Mouse (Mus musculus) gastrocnemius, postnatal 25 days (tissue): ENCODE data around the gene Prn. TPM values are rescaled to one million over a fixed set of nuclear protein-coding genes. Genes with fewer than 3 reads are reported as not detected.
A peak's percentile ranks its signal among the peaks of the same experiment; 100 is the strongest.

ENCODE experiments used
- DNase-seq: peaks from one replicate; pipeline ENCODE4 v3.0.0; 2022
- long read RNA-seq, 2 experiments: library from polyadenylated mRNA; stranded (forward); transcript quantifications; one replicate each; pipeline ENCODE4 v2.0.0; 2021
- total RNA-seq, 2 experiments: library from RNA; stranded (reverse); gene quantifications; 1 replicate in 1 of 2; 2 replicates in 1 of 2; pipeline ENCODE4 v1.2.3; 2021

The Prn gene
- total RNA-seq = under 1 TPM in 1 of 2 experiments, not detected in 1; 0.23 TPM
- long read RNA-seq, experiment 1 = 0 reads
- long read RNA-seq, experiment 2 = 0 reads

- peak; percentile 93 for DNase-seq
Observed at GRCm38 (mm10) chr2:131909683-131910572, at the start of gene Prn, which contains the start of gene Prnp. Gene Prn (plus strand): TSS chr2:131909957. Gene Prnp (plus strand): TSS chr2:131909928.

GRCm38 (mm10) chr2:131862617-131863275 lies 47.0 kb upstream of the Prn start:
- no peak for DNase-seq

- DNase-seq = no peak
Observed at GRCm38 (mm10) chr2:131863472-131863871, 46.3 kb upstream of the Prn start.

DNA sequence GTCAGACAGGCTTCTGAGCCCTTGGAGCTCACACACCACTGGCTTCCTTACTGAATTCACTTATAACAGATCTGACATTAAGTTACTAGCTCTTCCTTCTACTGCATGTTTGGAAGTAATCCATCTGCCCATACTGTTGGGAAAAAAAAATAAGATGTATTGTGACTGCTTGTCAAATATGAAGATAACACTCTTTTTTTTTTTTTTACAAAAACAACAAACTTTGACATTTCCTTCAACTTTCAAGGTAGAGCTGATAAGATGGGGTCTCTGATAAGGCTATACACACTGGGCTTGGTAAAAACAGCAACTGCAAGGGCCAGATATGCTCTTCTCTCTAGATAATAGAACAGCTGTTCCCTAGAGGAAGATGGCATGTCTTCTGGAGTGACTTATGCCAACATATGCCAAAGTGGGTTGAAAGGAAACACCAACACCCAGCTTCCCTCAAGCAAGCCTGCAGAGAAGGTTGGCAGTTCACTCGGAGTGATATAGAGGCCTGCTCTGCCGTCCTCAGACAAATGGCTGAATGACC lies 45.4 kb upstream of the Prn start:
- no peak for DNase-seq

DNA sequence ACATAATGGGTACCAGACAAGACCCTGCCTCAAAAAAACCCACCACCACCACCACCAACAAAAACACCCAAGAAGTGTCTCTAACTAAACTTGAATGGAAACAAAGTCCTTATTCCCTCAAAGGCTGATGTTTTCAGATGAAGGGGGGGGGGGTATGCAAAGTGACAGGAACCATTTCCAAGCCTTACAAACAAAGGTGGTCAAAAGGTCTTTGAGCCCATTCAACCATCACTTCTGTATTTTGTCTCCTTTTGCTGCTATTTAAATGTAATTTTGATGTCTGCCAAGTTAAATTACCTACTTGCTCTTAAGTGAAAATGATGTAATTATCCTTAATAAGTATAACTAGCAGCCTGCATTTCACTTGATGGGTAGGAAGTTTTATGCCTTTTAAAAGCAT lies 43.1 kb upstream of the Prn start:
- no peak for DNase-seq

DNA sequence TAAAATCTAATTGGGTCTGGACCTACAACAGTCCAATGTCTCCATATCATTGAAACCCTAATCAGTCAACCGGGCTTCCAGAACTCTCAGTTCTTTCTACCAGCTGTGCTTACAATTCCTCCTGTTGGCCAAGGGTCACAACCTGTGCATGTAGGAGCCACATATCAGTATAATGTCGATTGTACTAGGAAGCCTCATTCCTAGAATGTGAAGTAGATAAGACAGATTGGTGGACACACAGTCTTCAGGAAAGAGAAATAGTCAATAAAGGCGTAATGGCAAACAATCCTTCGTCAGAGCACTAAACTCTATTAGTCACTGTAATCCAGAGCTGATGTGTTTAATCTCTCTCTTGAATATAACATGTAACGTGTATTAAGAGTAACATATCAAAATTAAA lies 40.8 kb upstream of the Prn start:
- no peak for DNase-seq

DNA sequence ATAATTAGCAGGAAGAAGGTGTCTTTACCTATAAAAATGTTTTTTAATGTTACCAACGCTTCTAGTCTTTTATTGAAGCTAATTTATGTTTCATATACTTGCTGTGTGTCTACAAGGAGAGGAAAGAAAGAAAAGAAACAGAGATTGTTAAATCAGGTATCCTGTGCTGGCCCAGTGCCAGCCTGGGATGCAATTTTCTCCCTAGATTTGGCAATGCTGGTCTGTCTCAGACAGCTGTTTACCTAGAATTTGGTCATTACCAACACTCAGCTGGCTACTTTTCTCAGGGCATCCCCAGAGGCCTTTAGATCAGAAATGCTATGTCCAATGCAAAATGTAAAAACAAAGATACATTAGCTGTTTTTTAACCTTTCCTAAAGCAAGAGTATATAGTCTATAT lies 36.4 kb upstream of the Prn start:
- no peak for DNase-seq

- no peak for DNase-seq
Observed at GRCm38 (mm10) chr2:131876551-131877265, 33.0 kb upstream of the Prn start.

GRCm38 (mm10) chr2:131881766-131882165 lies 28.0 kb upstream of the Prn start:
- no peak for DNase-seq

DNA sequence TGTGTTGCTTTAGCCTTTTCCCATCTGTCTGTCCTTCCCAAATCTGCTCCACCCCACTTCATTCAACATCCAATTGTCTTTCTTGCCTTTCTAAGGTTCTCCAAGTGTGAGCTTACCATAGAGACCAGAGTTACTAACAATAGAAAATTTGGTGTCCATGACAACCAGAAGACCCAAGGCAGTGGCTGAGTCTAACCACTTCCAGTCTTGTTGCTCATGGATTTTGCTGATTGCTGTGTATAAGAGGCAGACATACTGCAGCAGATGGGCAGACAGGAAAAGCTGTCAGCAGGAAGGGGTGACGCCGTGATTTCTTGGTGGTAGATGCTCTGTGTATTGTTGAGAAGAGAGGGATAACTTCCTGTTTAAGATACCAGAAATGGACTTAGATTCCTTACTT lies 26.6 kb upstream of the Prn start:
- DNase-seq = no peak

DNA sequence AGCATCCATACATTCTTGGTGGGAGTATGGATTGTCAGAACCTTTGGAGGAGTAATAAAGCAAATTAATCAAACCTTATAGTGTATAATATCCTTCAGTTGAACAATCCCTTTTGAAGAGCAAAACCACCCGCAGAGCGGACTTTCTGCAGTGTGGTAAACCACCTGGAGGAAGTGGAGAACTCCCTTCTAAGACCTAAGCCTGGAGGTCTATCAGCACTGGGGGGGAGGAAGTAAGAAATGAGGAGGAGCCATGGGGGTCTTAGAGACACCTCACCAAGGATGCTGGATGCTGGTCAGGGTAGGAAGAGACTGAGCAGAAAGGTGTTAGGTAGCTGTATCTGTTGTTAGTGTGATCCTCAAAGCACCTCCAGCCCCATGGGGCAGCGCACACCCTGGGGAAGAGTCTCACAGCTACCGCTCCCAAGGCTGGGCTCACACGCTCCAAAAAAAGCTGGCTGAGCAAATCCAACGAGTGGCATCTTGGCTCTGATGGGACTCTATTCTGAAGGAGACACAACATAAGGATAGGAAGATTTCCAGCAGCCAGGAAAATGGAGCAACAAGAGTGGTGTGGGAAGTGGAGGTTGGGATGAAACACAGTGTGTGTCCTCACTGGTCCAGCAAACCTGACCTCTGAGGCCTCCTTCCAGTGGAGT lies 23.1 kb upstream of the Prn start:
- DNase-seq = no peak

- DNase-seq = no peak
Observed at GRCm38 (mm10) chr2:131888233-131888632, 21.5 kb upstream of the Prn start.

GRCm38 (mm10) chr2:131892534-131892933 lies 17.2 kb upstream of the Prn start:
- DNase-seq = peak; percentile 28

DNA sequence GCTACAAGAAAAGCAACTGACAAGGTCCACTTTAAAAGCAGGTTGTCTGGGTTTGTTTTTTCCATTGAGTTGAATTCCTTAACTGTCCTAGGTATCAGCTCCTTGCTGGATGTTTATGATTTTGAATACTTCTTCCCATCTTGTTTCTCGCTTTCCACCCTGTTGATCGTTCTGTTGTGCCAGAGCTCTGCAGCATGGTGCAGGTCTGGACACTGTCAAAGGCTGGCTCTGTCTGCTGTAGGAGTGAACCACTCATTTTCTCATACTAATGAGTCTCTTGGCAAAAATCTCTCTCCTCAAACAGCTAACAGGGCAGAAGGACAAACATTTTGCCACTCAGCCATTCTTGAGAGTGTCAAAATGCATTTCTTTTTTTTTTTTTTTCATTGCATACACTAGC lies 14.7 kb upstream of the Prn start:
- DNase-seq = no peak

DNA sequence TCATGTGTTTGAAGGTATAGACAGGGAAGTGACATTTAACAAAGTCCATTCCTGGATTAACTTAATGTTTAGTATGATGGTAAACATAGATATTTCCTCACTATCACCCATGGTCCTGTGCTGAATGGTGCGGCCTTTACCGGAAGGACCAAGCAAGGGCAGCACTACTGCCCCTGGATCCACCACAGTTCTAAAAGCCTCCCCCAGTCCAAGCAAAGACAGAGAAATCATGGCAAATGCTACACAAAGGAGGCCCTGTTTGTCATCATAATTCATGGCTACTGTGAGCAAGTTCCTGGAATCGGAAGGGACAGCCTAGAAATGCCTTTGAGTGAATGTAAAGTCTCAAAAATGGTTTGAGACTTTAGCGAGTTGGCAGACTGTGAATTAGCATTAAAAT lies 13.7 kb upstream of the Prn start:
- no peak for DNase-seq

- DNase-seq = no peak
Observed at GRCm38 (mm10) chr2:131897336-131898109, 12.2 kb upstream of the Prn start.

DNA sequence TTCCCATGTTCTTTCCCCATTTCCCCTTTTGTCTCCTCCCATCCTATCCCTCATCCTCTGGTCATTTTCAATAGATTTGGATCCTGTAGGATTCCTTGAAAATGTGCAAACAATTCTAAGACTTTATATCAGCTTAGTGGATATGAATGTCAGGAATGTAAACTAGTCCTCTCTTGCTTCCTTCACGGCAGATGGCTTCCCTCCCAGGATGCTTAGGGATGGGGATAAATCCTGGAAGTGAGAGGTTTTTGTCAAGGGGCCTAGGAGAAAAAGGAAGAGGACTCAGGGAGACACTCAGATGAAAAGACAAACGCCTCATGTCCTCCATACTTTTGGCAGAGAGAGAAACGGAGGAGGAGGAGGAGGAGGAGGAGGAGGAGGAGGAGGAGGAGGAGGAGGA lies 7.3 kb upstream of the Prn start:
- no peak for DNase-seq

GRCm38 (mm10) chr2:131902867-131903266 lies 6.9 kb upstream of the Prn start:
- peak; percentile 75 for DNase-seq

DNA sequence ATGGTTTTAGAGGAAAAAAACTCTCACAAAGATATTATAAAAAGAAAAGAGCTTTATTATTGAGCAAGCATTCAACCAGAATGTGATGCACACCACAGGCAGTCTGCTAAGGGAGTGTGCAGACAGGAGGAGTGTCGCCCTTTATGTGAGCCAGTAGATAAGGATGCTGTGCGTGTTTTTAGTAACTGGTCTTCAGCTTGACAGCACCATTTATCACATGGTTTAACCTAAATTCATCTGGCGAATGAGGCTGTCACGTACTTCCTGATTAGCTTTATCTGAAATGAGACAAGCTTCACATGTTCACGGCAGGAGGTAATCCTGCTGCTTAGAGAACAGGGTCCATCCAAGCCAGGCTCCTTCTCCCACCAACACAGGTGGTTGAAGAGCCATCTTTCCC lies 4.7 kb upstream of the Prn start:
- no peak for DNase-seq

- no peak for DNase-seq
Observed at GRCm38 (mm10) chr2:131905776-131906175, 4.0 kb upstream of the Prn start.

DNA sequence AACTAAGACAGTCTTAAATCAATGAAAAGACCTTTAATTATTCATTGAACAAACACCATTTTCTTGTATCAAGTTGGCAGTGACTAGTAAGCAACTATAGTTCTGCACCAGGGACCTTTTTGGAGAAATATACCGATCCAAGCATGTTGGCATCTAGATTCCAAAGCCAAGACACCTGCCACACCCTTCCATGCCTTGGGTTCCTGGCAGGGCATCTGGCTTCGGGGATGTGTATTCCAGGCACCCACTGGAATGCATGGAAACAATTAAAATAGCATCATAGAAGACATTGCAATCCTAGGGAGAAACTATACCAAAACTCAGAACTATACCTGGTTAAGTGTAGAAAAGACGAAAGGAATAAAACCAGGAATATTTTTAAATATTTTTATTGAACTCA lies 3.5 kb upstream of the Prn start:
- no peak for DNase-seq
